Mouse (Mus musculus) stomach, embryonic 16.5 days (tissue): ENCODE measurements around the gene Eml3. TPM values are rescaled to one million over a fixed set of nuclear protein-coding genes. Genes with fewer than 3 reads are reported as not detected.

Experiments
- microRNA-seq: library from miRNA; unstranded; fragments of <30 nt; microRNA quantifications from one replicate; pipeline ENCODE4, GENCODE M21; 2016
- polyA plus RNA-seq: library from polyadenylated mRNA; unstranded; fragments of >200 nt; fragmentation: Nextera tagmentation; extraction: Ambion mirVana; gene quantifications from 2 replicates; pipeline ENCODE4 v1.2.1, GENCODE M21; 2015

The Eml3 gene
- polyA plus RNA-seq, 1 experiment from 2014 or later, result 28.5 TPM

Small RNA genes lying within 50 kb of the gene (microRNA-seq; reads per million reads assigned to microRNA genes)
- gene Mir5136, result 0.66 reads per million

Other genes with a start within 250 kb of the Eml3 start
- gene Slc3a2, start 206.2 kb upstream of the Eml3 start, polyA plus RNA-seq, result 111 and 116 TPM in 2 replicates
- gene Wdr74, start 193.7 kb upstream of the Eml3 start, polyA plus RNA-seq, result 83.0 and 83.5 TPM in 2 replicates
- 1.1 and 2.1 TPM in 2 replicates for gene 1700092M07Rik, start 188.8 kb upstream of the Eml3 start, polyA plus RNA-seq
- gene Stx5a, start 188.1 kb upstream of the Eml3 start, polyA plus RNA-seq, result 146 and 148 TPM in 2 replicates
- gene Nxf1, start 172.5 kb upstream of the Eml3 start, polyA plus RNA-seq, result 150 and 165 TPM in 2 replicates
- 137 and 143 TPM in 2 replicates for gene Tmem223, start 158.6 kb upstream of the Eml3 start, polyA plus RNA-seq
- gene Tmem179b, start 155.1 kb upstream of the Eml3 start, polyA plus RNA-seq, result 88.9 and 96.9 TPM in 2 replicates
- gene Taf6l, start 143.1 kb upstream of the Eml3 start, polyA plus RNA-seq, result 17.1 and 19.8 TPM in 2 replicates
- gene Polr2g, start 131.0 kb upstream of the Eml3 start, polyA plus RNA-seq, result 122 and 129 TPM in 2 replicates
- 4.4 and 4.5 TPM in 2 replicates for gene Zbtb3, start 127.0 kb upstream of the Eml3 start, polyA plus RNA-seq
- gene Ttc9c, start 110.2 kb upstream of the Eml3 start, polyA plus RNA-seq, result 45.3 and 46.3 TPM in 2 replicates
- 4.5 and 4.7 TPM in 2 replicates for gene Hnrnpul2, start 109.5 kb upstream of the Eml3 start, polyA plus RNA-seq
- not detected in 2 replicates for gene AC129217.1, start 99.8 kb upstream of the Eml3 start, polyA plus RNA-seq
- gene Bscl2, start 92.1 kb upstream of the Eml3 start, polyA plus RNA-seq, result 54.1 and 63.3 TPM in 2 replicates
- 10.4 and 10.7 TPM in 2 replicates for gene Gng3, start 90.4 kb upstream of the Eml3 start, polyA plus RNA-seq
- 2.0 and 2.8 TPM in 2 replicates for gene Lrrn4cl, start 78.8 kb upstream of the Eml3 start, polyA plus RNA-seq
- 170 and 175 TPM in 2 replicates for gene Ubxn1, start 58.1 kb upstream of the Eml3 start, polyA plus RNA-seq
- 59.9 and 66.2 TPM in 2 replicates for gene Uqcc3, start 48.6 kb upstream of the Eml3 start, polyA plus RNA-seq
- 50.2 and 77.0 TPM in 2 replicates for gene Lbhd1, start 45.8 kb upstream of the Eml3 start, polyA plus RNA-seq
- gene Gm49403, start 45.6 kb upstream of the Eml3 start, polyA plus RNA-seq, result not detected in 2 replicates
- gene 1810009A15Rik, start 40.7 kb upstream of the Eml3 start, polyA plus RNA-seq, result 74.3 and 75.6 TPM in 2 replicates
- 0.18 TPM in 1 of 2 replicates, not detected in the other for gene Gm49416, start 40.6 kb upstream of the Eml3 start, polyA plus RNA-seq
- 35.4 and 39.7 TPM in 2 replicates for gene Ints5, start 36.5 kb upstream of the Eml3 start, polyA plus RNA-seq
- gene Ganab, start 31.5 kb upstream of the Eml3 start, polyA plus RNA-seq, result 105 and 108 TPM in 2 replicates
- 37.2 and 39.0 TPM in 2 replicates for gene B3gat3, start 9.2 kb upstream of the Eml3 start, polyA plus RNA-seq
- gene Rom1, start 196 bp upstream of the Eml3 start, polyA plus RNA-seq, result 2.8 and 3.1 TPM in 2 replicates
- gene Mta2, start 12.3 kb downstream of the Eml3 start, polyA plus RNA-seq, result 142 and 149 TPM in 2 replicates
- 30.0 and 34.9 TPM in 2 replicates for gene Tut1, start 24.3 kb downstream of the Eml3 start, polyA plus RNA-seq
- gene Eef1g, start 37.5 kb downstream of the Eml3 start, polyA plus RNA-seq, result 401 and 441 TPM in 2 replicates
- gene Ahnak, start 59.7 kb downstream of the Eml3 start, polyA plus RNA-seq, result 46.4 and 48.3 TPM in 2 replicates
- 0.75 and 1.3 TPM in 2 replicates for gene Scgb1a1, start 158.4 kb downstream of the Eml3 start, polyA plus RNA-seq
- gene Asrgl1, start 206.1 kb downstream of the Eml3 start, polyA plus RNA-seq, result 10.2 and 11.8 TPM in 2 replicates